Mouse (Mus musculus): ENCODE results near the gene Pik3r4.
"Not testable (repeated sequence)": the region's sequence is repeated elsewhere in the genome, so short reads cannot be mapped to it uniquely, and the experiment has no call there.

Pik3r4 gene

DNA sequence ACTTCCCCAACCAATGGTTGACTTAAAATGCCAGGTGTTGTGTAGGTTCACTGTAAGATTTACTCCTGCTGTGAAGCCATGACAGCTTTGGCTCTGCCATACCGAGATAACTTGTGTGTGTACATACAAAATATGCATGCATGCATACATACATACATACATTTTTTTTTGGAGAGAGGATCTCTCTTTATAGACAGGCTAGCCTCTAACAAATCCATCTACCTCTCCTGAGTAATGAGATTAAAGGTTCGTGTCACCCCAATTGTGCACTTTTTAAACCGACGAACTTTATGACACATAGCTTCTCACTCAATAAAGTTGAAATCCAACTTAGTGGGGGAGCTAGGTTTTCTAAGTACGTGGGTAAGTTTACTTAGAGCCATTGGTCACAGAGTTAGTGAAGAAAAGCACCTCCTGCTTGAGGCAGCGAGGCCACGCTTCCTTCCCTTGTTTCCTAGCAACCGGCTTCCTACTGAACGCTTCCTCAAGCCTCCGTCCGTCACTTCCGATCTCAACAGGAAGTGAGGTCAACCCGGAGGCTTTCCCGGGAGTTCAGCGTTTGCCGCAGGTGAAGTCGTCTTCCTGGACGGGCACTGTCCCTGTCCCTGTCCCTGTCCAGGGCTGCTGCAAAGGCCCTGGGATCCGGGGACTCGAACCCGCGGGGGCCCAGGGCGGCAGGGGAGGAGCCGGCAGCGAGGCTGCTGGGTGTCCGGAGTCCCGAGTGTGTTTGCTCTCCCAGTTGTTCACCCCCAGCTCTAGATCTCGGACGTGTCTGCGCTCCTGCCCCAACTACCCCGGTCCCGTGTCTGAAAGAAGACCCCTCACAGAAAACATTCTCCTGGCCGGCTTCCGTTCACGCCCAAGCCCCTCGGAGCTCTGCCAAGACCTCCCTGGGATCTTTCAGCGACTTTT is at the start of gene Pik3r4:
Gene Pik3r4, plus strand, starts transcription at position 519 of the 912 bp plus-strand sequence.
- peak; percentile 92 for DNase-seq (ENCODE audit: low read depth, low spot score)

DNA sequence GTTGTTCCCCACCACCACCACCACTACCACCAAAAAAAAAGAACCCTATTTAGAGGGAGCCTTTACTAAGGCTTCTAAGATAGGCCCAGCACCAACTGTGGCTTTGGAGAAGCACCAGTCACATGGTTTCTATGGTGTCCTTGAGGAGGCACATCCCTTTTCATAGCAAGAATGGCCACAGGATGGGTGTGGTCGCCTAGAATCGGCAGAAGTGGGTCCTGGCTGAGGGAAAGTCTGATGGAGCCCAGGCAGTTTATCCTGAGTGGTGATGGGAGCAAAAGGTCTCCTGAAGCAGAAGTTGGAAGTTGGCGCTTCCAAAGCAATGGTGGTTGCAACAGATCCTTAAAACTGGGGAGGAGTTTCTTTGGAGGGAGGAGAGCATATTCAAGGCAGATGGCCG is 43.9 kb upstream of the Pik3r4 start:
- DNase-seq (ENCODE audit: low read depth, low spot score) = no peak

DNA sequence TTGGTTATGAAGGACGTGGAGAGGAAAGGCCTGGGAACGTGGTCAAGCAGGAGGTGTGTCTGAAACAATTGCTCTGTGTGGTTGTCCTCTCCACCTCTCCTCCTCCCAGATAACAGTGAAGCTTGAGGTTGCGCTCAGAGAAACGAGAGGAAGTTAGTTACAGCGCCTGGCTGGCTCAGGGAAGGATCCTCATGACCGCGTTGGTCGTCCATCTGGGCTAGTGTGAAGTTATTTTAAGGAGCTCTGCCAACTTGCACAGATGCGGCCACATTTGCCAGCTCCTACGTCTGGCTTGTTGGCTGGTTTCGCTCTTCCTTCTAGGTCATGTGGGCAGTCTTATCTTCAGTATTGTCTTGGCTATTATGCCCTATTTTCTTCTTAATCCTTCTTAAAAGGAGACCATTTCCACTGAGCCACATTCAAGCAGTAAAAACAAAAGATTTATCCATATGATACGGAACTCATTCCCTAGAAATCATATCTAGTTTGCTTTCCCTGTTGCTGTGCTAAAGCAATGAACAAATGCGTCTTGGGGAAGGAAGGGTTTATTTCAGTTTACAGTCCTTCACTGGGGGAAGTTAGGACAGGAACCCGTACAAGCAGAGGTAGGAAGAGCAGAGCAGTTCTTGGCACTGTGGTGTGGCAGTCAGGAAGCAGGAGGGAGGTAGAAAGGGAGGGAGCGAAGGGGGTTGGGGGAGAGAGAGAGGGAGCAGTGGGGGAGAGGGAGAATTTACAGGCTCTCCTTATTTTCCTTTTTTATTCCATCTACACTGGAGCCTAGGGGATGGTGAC is 30.6 kb upstream of the Pik3r4 start:
- no peak for DNase-seq (ENCODE audit: low read depth, low spot score)

DNA sequence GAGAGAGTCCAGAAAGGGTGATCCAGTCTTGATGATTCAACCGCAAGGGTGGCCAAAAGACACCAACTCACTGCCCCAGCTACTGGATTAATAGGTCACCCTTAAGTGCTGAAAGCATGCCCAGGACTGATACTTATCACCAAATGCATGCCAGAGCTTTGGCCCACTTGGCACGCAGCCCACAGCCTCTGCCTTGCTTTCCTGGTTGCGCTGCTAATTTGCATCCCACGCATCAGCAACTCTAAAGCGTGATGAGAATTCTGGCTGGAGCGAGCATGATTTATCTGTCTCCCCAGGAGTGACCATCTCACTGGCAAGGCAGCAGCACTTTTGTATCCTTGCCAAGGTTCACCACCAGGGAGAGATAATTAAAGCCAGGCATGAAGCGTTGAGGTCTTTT is 29.9 kb upstream of the Pik3r4 start:
- no peak for DNase-seq (ENCODE audit: low read depth, low spot score)

DNA sequence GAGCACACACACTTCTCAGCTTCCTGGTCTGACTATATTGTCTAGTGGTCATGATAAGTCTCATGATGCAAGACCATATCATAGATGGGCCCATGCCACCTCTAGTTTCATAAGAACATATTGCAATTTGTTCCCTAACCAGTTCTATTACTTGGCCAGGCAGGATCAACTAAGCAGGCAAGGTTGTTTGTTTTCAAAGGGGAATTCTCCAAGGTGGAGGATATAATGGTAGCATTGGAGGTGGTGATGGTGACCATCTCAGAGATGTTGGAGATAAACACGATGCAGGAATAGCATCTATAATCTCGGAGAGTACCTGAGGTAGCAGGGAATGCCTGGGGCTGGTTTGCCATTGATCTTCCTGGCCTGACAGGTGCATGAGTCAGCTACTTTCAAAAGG is 26.8 kb upstream of the Pik3r4 start:
- no peak for DNase-seq (ENCODE audit: low read depth, low spot score)

DNA sequence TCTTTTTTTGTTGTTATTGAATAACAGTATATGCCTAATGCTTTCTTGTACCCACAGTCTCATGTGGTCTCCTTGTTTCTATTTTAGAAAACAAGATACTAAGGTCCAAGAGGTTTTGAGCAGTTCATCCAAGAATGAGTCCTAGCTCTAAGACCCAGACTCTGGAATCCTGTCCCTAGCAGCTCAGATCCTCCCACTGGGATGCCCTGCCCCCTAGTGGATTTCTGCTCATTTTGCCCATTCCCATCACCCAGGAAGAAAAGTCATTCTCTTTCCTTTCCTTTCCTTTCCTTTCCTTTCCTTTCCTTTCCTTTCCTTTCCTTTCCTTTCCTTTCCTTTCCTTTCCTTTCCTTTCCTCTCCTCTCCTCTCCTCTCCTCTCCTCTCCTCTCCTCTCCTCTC is 25.5 kb upstream of the Pik3r4 start:
- DNase-seq (ENCODE audit: low read depth, low spot score) = not testable (repeated sequence)

GRCm38 (mm10) chr9:105633961-105634360 is 8.8 kb upstream of the Pik3r4 start:
- DNase-seq (ENCODE audit: low read depth, low spot score) = no peak

GRCm38 (mm10) chr9:105641377-105641776 is 1.4 kb upstream of the Pik3r4 start:
- not testable (repeated sequence) for DNase-seq (ENCODE audit: low read depth, low spot score)

GRCm38 (mm10) chr9:105656189-105656588 is 13.4 kb downstream of the Pik3r4 start:
- DNase-seq (ENCODE audit: low read depth, low spot score) = no peak

- DNase-seq (ENCODE audit: low read depth, low spot score) = no peak
Measured at GRCm38 (mm10) chr9:105658216-105658615, 15.4 kb downstream of the Pik3r4 start.

GRCm38 (mm10) chr9:105659877-105660276 is 17.1 kb downstream of the Pik3r4 start:
- DNase-seq (ENCODE audit: low read depth, low spot score) = no peak

GRCm38 (mm10) chr9:105665269-105665668 is 22.5 kb downstream of the Pik3r4 start:
- no peak for DNase-seq (ENCODE audit: low read depth, low spot score)

DNA sequence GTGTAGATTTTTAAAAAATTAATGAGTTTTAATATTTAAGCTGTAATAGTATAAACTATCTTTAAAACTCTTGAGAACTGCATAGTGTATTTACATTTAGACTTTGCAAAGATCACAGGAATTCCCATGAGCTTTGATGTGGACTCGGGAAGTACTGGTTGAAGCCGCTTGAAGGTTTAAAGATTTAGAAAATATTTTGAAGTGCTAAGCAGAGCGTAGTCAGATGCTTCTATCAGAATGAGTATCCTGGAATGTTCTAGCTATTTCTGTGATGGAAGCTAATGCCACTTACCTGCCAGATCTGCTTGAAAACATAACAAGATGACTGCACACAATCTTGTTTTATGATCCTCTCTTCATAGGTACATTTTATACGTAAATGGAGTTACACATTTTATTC is 28.1 kb downstream of the Pik3r4 start:
- DNase-seq (ENCODE audit: low read depth, low spot score) = no peak

GRCm38 (mm10) chr9:105672032-105672431 is 29.3 kb downstream of the Pik3r4 start:
- no peak for DNase-seq (ENCODE audit: low read depth, low spot score)

GRCm38 (mm10) chr9:105675941-105676340 is 33.2 kb downstream of the Pik3r4 start:
- no peak for DNase-seq (ENCODE audit: low read depth, low spot score)

DNA sequence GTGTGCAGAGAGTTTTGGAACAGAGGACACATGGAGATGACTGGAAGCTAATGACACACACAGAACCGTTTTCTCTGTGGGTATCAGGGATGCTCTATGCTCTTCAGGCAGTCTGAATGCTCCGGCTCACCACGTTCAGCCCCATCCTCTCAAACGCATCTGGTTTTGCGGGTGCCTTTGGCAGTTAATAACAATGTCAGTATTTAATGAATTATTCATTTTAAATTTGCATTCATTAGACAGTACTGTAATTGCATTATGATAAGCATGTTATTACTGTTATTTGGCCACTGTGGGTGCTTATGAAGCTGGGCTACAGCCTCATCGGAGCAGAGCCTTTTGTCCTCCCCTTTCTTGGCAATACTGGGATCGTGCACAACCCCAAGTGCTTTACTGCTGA is 38.6 kb downstream of the Pik3r4 start:
- no peak for DNase-seq (ENCODE audit: low read depth, low spot score)

DNA sequence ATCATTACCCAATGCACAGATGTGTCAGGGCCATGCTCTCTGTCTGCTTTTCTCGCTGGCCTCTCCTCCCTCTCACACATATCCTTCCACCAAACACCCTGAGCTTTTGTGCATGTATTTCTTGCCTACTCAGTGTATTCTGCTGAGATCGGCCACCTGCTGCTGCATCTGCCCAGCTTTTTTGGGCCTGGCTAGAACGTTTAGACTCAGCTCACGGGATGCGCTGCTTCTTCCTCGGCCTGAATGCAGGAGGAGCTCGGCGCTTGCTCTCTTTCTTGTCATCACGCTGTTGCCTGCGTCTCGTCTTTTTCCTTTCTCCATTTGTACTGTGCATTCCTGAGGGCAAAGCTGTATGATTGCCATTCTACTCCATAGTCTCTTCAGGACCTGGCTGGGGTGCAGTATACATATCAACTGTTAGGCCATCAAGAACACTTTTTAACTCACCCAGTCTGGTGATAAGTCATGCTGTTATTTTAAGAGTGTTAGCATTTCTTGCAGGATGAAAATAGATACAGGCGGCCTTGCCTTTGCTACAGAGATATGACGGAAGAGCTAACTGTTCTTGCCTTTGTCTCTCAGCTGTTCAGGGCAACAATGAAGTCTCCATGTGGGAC is 41.9 kb downstream of the Pik3r4 start:
- no peak for DNase-seq (ENCODE audit: low read depth, low spot score)

DNA sequence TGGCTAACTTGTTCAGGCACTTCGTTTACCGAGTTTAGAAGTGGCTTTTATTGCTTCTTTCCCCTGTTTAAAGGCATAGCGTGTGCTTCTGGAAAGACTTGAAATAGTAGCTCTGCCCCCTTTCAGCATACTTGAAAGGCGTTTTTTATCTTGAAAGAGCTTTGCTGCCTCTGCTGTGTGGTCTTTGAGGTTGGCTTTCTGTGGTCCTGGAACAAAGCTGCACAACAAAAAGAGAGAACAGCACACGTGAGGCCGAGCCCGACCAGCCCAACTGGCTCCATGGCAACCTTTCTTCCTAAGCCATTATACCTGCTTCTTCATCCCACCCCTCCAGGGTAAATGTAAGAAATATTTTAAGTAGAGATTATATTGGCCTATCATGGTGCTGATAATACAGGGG is 46.7 kb downstream of the Pik3r4 start:
- peak; percentile 35 for DNase-seq (ENCODE audit: low read depth, low spot score)

GRCm38 (mm10) chr9:105692472-105692871 is 49.7 kb downstream of the Pik3r4 start:
- DNase-seq (ENCODE audit: low read depth, low spot score) = no peak

GRCm38 (mm10) chr9:105693056-105693455 is 50.3 kb downstream of the Pik3r4 start:
- DNase-seq (ENCODE audit: low read depth, low spot score) = no peak

DNA sequence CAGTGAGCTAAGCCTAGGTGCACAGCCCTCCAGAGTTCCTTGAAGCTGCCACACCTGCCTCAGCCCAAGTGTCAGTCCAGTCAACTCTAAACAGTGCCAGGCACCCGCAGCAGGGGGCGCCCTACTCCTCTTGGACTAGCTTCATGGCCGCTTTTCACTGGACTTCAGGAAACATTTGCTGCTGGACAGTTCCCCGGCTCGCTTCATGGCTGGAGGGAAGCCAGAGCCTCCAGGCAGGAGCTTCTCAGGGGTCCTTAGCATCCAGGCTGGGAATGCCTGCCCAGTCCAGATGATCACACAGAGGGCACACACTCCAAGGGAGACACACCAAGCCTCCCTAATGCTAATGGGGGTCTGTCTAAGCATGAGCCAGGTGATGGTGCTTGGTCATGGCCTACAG is 51.1 kb downstream of the Pik3r4 start:
- no peak for DNase-seq (ENCODE audit: low read depth, low spot score)
